In genomic region chr12:13196146-13196545, GRCm38 (mm10) we compare ENCODE assay signal across 19 mouse cellular contexts.
"Had no signal": no experiment of that assay in that cellular context is flagged by ENCODE, and none has a peak within 500 bp of the region (broad histone marks: within the 10 kb centered on the region; RNA-seq: fewer than 3 reads in every experiment).

No protein-coding gene starts in this region.

- H3K9ac ChIP-seq: lung, embryonic 14.5 days; midbrain, embryonic 12.5 days; neural tube, embryonic 13.5 days; neural tube, embryonic 15.5 days had no signal

- H3K9me3 ChIP-seq: midbrain, embryonic 10.5 days; midbrain, embryonic 12.5 days; neural tube, embryonic 13.5 days; neural tube, embryonic 15.5 days had no signal

- H3K27me3 ChIP-seq: midbrain, embryonic 12.5 days; neural tube, embryonic 13.5 days; neural tube, embryonic 15.5 days had no signal

- ATAC-seq: midbrain, embryonic 16.5 days had no signal

- DNase-seq: lung, adult 18-20 months; lung, embryonic 14.5 days; lung, postnatal 10 days; lung, postnatal 4 days; midbrain, embryonic 14.5 days; retina, postnatal 1 day; right cerebral cortex, adult 18-20 months; right cerebral cortex, postnatal 25 days; right cerebral cortex, postnatal 4 days; spleen, adult 18-20 months; thymus, adult 18-20 months; thymus, postnatal 14 days; thymus, postnatal 36 days had no signal

- H3K4me2 ChIP-seq: lung, embryonic 14.5 days; midbrain, embryonic 12.5 days; neural tube, embryonic 13.5 days; neural tube, embryonic 15.5 days had no signal

- H3K27ac ChIP-seq: midbrain, embryonic 10.5 days; midbrain, embryonic 12.5 days; neural tube, embryonic 13.5 days; neural tube, embryonic 15.5 days had no signal

- H3K36me3 ChIP-seq: midbrain, embryonic 10.5 days; midbrain, embryonic 12.5 days; neural tube, embryonic 13.5 days; neural tube, embryonic 15.5 days had no signal

- H3K4me3 ChIP-seq: midbrain, embryonic 10.5 days; midbrain, embryonic 12.5 days; myocyte; neural tube, embryonic 13.5 days; neural tube, embryonic 15.5 days had no signal

- H3K4me1 ChIP-seq: midbrain, embryonic 10.5 days; midbrain, embryonic 12.5 days; neural tube, embryonic 13.5 days; neural tube, embryonic 15.5 days had no signal
